Mouse (Mus musculus) CD4-positive, CD25-positive, alpha-beta regulatory T cell, adult 4 months (primary cell): ENCODE data around the gene Endov. TPM values are rescaled to one million over a fixed set of nuclear protein-coding genes. Genes with fewer than 3 reads are reported as not detected.
A peak's percentile ranks its signal among the peaks of the same experiment; 100 is the strongest.

Experiments used
- ATAC-seq: one replicate; pipeline ENCODE4 v1.8.0; 2017
- polyA plus RNA-seq, 2 experiments: library from polyadenylated mRNA; unstranded; fragments of 100-300 nt; shearing (Covaris generic); gene quantifications; one replicate each; pipeline ENCODE4 v1.2.1; 2017

The Endov gene
- polyA plus RNA-seq = 10 to 100 TPM; 11.2 to 21.9 TPM

DNA sequence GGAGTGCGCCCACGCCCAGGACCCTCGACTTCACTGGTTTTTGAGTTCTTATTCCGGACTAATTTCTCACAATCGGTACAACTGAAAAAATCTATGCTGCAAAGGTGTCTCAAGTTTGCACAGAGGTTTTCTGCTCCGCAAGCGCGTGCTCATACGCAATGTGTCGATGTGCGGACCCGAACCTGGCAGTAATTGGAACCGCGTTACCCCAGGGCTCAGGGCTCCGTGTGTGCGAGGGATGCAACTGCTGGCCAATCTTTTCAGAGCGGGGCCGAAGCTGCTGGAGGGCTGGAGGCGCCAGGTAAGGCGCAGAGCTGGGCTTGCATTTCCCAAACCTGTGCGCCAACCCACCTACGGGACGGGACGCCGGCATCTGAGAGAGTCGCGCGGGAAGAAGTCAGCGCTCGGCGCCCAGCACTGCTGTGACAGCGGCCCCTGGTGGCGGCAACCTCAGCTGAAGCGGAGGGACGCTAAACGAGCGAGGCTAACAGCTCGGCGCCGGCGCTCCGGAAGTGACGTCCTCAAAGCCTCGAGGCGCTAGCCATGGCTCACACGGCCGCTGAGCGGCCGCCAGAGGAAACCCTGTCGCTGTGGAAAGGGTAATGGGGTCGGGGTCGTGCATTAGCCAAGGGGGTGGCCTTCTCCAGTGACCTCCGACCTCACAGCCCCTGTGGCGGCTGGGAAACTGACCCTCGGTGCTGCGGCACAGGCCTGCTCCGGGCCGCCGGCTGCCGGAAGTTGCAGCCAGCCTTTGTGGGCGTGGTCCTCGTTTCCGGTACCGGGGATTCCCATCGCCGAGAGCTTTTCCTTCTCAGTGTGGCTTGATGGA, at the start of gene Endov:
Gene Endov (plus strand): TSS at position 487 of the 829 bp plus-strand sequence.
- peak; percentile 98 for ATAC-seq

DNA sequence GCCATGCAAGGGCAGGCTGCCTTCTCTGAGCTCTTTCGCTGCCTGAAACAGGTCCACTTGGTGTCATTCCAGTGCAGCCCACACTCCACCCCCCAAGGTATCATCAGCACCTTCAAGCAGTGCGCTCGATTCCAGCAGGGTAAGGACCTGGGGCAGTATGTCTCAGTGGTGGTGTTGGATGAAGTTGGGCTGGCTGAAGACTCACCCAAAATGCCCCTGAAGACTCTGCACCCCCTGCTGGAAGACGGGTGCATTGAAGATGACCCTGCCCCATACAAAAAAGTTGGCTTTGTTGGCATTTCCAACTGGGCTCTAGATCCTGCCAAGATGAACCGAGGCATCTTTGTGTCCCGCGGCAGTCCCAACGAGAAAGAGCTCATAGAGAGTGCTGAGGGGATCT, 48.9 kb upstream of the Endov start:
- ATAC-seq = no peak

DNA sequence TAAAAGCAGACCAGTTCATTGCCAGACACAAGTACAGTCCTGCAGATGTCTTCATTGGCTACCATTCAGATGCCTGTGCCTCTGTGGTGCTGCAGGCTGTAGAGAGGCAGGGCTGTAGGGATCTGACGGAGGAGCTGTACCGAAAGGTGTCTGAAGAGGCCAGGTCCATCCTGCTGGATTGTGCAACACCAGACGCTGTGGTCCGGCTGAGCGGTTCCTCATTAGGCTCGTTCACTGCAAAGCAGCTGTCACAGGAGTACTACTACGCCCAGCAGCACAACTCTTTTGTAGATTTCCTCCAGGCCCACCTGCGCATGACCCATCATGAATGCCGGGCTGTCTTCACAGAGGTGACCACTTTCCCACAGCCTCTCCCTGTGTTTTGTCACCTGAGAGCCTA, 47.7 kb upstream of the Endov start:
- ATAC-seq = no peak

DNA sequence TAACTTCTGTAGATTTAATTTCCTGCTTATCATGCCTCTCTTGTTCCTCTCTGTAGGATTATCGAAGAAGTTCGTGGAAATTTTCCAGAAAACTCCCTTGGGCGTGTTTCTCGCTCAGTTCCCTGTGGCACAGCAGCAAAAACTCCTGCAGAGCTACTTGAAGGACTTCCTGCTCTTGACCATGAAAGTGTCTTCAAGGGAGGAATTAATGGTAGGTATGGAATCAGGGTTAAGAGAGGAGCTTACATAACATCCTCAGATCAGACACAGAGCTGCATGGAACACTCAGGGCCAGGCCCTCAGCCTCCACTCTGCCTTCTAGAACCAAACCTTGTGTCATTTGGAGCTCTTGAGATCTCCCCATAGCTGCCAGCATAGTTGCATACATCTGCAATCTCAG, 35.0 kb upstream of the Endov start:
- ATAC-seq = no peak

DNA sequence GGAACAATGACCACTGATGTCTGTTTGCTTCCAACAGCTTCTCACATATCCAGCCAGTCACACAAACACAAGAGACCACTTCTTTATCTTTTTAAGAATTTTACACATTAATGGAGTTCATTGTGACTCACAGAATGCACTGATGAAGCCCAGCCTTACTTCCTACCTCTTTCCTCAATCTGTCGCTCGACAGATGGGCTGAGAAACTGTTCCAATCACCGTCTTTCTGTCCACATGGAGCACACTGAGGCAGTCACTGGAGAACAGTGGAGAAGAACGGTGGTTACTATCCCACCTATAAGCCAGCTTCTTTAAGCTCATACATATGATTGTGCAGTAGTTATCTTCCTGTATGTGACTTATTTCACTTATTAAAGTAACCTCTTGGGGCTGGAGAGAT, 13.3 kb upstream of the Endov start:
- no peak for ATAC-seq

DNA sequence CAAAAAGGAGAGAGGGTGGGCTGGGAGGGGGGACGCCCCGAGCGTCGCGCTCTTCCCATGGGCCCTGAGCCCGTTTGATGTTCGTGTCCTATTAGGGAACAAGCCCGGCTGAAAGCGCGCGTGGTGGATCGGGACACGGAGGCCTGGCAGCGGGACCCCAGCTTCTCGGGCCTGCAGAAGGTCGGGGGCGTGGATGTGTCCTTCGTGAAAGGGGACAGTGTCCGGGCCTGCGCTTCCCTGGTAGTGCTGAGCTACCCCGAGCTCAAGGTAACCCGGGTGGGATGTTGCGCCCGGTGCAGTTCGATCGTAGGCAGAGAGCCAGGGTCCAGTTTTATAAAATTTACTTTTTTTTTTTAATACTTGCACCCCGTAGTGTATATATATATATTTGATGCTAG, 542 bp downstream of the Endov start:
- no peak for ATAC-seq

DNA sequence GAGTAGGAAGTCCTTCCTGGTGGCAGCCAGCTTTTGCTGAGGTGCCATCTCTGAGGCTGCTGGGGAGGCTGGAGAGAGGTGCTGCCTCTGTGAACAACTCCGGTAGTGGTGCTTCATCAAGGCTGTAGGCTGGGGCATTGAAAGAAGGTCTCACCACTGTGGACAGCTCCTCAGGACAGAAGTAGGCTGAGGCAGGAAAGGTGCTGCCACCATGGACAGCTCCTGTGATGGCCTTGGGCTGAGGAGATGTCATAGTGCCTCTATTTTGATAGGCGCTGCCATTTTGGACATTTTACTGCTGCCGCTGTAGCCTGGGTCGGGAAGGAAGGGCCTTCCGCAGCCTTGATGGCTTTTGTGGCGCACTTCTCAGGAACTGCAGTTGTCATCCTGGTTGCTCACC, 1.7 kb downstream of the Endov start:
- ATAC-seq = no peak

DNA sequence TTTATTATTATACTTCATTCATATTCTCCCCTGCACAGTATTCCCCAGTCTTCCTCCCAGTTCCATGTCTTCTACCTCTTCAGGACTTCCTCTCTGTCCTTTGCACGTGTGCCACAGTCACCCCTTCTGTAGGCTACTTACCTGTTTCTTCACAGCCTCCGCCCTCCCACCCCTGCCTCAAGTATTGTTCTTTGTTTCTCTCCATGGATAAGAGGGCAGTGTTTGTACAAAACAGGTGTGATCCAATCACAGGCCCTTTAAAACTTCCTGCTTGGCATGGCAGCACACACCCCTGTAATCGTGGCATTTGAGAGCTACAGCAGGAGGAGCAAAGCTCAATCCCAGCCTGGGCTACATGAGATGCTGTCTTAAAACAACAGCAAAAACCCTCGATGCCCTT, 2.4 kb downstream of the Endov start:
- no peak for ATAC-seq

DNA sequence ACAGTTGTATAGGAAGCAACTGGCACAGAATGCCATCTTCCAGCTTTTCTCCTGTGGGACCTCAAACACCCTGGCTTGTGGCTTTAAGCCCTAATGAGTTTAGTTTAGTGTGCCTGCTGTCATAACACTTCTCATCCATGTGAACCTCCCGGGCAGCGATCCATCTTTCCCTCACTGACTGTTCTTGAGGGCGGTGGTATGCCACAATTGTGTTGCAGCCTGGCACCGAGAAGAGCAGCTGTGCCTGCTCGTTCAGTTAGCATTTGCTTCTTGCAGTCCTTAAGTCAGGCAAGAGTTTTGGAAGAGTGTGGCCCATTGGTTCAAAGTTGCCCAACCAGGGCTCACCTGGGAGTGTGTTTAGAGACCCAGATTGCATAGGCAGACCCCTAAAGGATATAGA, 5.0 kb downstream of the Endov start:
- ATAC-seq = no peak

DNA sequence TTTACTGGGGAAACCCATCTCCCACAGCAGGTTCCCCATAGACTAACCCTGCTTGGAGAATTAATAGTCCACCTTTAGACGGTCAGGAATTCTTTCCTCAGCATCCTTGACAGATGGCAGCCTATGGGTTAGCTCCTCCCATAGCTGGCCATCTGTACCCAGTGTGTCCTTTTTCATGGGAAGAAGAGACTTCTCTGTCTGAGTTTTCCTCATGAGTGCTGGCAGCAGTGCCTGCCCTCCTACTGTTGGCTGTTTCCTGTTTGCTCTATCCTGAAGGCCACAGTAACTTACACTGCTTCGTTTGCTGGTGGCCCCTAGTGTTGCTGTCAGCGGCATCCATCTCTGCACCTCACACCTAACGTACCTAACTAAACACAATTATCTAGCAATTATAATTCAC, 6.3 kb downstream of the Endov start:
- no peak for ATAC-seq

DNA sequence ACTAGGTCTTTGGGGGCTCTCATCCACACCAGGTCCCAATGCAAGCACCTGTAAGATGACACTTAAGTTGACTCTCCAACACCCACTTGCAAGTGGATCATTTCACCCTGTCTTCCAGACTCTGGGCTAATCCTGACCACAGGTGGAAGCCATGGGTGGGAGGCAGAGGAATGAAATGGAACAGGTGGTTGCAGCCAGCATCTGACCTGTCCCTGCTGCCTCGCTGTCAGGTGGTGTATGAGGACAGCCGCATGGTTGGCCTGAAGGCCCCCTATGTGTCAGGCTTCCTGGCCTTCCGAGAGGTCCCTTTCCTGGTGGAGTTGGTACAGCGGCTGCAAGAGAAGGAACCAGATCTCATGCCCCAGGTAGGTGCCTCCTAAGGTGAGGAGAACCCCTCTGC, 8.2 kb downstream of the Endov start:
- ATAC-seq = no peak

DNA sequence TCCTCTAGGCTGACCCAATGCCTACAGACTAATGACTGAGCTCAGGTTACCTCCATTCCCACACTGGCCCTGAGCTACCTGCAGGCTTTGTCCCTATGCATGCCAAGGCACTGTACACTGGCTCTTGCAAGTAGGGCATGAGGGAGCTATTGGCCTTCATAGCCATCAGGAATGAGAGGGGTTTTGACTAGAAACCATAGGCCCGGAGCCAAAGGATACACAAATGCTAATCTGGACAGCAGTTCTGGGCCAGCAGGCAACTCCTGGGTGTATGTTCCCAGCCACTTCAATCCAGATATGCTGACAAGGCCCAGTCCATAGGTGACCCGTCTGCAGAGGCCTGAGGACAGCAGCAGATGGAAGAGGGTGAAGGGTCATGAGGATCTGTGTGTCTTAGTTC, 8.9 kb downstream of the Endov start:
- ATAC-seq = no peak

DNA sequence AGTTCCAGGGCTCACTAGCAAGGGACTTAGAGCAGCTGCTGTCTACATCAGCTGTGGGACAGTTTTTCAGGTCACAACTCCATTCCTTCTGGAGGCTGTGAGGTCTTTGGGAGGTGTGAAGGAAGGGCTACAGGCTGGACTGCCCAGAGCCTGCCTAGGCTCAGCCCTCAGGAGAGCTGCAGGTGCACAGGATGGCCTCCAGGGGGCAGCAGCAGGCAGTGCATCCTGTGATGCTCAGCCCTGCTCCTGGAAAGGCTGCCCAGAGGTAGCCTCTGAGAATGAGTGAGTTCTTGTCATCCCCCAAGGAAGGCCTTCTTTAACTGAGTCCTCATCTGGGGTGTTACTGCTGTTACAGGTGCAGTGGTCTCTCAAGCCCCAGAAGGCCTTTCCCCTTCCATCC, 12.5 kb downstream of the Endov start:
- ATAC-seq = peak; percentile 54

DNA sequence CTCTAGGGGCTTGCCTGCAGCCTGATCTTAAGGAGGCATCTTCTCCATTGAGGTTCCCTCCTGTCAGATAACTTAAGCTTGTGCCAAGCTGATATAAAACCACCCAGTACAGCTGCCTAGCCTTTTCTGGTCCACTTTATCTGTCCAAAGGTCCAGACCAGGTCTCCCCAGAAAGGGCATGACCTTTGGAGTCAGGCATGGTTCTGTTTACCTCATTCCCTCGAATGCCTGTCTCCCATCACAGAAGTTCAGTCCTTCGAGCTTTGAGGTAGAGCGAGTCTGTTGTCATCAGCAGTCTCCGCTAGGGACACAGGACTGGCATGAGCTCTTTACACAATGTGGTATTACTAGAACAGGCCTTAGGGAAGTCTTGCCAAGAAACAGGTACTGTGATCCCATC, 15.2 kb downstream of the Endov start:
- no peak for ATAC-seq

DNA sequence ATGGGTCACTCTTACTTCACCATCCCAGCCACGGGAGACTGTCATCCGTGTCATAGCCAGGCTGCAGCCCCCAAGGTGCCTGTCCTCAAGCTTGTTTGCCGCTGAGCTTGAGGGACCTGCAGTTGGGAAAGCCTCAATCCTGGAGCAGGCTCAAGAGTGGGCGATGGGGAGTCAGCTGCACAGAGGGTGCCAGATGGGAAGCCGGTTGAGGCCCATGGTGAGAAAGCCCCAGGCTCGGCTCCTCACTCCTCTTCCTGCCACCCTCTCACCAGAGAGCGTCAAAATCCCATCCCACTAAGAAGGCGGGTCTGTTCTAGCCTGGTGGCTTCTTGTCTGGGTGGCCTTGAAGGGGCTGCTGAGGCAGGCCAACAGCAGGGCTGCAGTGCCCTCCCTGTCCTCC, 16.6 kb downstream of the Endov start:
- no peak for ATAC-seq

DNA sequence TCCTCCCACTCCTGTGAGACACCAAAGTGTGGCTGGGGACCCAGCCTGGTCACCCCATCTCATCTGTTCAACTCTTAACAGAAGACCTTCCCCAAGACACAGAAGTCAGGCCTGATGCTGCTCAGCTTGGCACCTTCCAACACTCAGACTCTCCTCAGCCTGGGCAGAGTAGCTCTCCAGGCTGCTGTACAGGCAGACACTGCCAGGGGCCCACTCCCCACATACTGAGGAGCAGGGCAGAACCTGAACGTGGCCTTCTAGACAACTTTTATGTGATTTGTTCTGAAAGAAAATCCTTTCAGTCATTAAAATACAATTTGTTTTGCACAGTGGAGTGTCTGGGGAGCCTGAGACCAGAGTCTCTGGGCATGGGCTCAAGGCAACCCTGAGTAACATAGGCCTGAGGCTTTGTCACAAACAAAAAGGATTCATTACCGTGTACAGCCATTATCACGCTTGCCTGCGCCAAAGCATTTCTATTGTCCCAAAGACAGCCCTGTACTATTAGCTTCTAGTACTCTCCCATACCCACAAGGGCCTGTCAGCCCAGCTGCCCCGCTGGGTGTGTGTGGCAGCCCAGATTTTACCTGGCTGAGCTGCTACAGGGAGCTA, 18.1 kb downstream of the Endov start:
- no peak for ATAC-seq

DNA sequence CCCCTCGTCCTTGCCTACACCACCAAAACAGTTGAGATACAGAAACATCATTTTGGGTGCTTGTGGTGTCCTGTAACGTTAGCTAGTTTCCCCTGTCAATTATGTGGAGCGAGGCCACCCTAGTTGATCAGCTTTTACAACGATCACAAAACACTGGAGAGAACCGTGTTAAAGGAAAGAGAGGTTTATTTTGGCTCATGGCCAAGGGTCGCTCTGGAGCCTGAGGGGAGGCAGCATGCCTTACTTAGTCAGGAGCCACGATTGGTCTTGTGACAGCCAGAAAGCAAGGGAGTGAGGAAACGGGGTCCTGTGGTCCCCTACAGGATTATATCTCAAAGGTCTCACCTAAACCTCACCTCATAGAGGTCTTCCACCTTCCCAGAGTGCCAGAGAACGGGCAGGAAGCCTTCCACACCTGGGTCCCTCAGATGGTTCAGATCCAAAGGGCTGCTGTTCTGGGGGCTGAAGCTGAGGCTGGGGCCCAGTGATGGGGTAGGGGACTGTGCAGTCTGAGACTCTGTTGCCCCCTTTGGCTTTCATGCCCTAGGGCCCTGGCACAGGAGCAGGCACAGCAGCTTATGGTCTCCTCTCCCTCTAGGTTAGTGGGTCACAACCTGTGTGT, 22.0 kb downstream of the Endov start:
- ATAC-seq = no peak

DNA sequence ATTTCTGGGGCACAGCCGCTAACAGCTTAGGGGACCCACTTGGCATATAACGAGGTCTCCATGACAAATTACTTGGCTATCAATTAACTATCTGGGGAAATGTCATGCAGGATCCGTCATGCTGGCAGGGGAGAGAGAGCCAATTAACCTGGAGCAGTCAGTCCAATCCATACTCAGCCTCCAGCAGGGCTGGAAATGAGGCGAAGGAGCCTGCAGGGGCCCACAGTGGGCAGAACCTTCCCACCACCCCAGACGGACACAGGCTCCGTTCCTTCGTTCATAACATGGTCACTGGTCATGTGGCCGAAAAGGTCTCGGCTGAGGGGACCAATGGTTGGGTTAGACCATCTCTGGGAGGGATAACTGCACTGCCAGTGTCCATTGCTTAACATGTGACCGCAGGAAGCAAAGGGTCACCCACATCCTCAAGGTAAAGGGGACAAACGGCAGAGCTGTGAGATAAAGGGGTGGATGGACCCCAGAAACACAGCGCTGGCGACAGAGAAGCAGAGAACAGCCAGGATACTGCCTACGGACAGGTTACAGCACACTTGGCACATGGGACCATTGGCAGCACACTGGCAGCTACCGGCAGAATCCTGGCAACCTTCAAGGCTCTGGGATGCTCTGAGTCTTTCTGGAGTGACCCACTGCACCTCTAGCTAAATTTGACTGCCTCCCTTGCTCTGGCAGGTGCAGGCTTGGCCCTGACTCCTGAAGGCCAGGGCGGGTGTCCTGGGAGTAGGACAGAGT, 23.1 kb downstream of the Endov start:
- ATAC-seq = no peak

DNA sequence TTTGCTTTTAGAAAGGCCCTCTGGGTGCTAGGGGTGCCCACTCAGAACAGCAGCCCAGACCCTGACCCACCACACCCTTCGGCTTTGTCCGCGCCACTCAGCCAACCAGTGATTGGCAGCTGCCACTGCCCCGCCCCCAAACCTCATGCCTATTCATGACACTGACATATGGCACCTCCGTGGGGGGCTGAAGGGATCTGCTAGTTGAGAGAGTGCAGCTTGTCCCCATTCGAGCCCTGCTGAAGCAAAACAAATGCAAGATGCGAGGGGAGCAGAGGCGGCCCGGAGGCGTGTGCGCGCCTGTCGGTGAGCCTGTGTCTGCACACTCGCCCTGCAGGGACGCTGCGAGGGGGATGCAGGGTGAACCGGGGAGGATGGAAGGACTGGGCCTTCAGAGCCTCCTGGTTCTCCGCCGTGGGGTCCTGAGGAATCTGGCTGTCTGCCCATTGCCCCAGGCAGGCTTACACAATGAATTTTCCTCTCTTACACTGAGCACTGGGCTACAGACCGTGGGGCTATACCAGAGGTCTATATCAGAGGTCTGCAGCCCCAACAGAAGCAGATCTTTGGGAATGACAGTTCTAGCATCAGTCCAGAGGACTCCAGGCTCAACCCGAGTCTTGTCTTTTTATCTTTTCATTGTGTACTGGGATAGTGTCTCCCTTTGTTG, 24.0 kb downstream of the Endov start:
- ATAC-seq = no peak

DNA sequence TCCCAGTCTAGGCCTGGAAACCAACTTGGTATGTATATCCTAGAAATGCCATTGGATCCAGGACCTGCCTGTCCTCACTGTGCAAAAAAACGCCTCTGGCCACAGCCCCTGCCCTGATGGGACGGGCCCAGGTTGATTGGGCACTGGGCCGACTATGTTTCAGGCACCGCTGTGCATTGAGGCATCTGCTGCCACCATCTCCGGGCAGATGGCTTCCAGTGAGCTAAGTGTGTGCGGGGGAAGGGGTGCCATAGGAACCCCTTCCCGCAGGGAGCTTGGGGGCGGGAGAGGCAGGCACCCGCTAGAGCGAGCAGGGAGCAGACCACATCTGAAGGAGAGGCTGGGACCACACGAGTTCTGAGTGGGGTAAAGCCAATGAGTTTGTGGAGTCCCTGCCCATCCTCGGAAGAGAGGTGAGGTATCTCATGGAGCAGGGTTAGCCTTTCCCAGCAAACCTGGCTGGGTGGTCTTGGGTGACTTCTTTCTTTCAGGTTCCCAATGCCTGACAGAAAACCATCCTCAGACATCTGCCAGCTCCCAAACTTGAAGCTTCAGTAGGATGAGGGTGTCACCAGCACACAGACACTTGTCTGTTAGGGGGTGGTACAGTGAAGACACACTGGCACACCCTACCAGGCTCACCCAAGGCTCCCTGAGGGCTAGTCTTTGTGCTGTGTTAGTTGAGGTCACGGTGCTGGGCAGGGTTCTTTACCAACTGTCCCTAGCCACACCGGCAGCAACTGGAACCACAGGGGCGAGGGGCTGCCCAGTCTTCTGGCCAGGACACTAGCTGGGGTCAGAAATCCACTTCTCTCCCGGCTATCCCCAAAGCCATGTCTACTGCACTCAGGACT, 24.9 kb downstream of the Endov start:
- no peak for ATAC-seq

DNA sequence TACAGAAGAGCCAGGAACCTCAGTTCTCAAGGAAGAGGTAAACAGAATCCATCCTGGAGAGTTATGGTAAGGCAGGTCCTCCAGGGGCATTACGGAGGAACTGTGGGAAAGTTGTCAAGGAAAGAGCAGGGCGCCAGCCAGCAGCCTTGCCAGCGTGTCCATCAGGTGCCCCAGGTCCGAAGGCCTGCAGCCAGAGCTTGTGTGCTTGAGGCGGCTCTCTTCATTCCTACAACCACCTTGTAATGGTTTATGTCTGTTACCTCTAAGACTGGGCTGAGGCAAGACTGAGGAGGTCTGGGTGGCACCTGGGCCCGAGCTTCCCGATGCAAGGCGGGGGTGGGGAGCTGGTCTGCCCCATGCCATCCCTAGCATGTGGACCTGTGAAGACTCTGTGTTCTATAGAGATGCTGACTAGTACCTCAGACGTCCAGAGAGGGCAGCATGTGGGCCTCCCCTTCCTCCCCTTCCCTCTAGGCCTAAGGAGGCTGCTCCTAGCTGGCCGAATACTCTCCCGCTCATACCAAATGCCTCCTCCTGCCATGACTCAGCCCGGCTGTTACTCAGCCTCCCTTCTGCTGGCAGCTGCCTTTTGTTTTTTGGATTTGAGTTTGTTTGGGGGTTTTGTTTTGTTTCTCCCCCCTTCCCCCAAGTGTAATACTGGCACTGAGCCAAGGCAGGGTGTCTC, 25.7 kb downstream of the Endov start:
- ATAC-seq = no peak
